Mouse (Mus musculus): ENCODE measurements at regions not wholly inside any gene's neighbourhood (a gene's known extent, or its start where the extent isn't known, plus 50 kb on each side); places are given as distances from the start of the nearest gene placed in this dataset.

- Histone ChIP-seq H3K36me3 (ENCODE audit: insufficient read depth, low read length) (no peaks in the 10 kb centered on the region), H3K9me3 (ENCODE audit: low read length) (no peaks in the 10 kb centered on the region), H3K4me1 (replicated peaks; ENCODE audit: low read depth, low read length) (peaks cover 7% of the 10 kb centered on the region; the same call in 1 of the 2 replicates), H3K27me3 (ENCODE audit: insufficient read depth, low read length) (no peaks in the 10 kb centered on the region), H3K4me3 (replicated peaks; ENCODE audit: low read length) (no peak overlapping the region)
- TF ChIP-seq NANOG (IDR thresholded peaks at IDR 0.05; ENCODE audit: borderline replicate concordance, low read length): no peak
Measured at GRCm38 (mm10) chr1:169233368-169233767, 297.9 kb downstream of the Nuf2 start.

- Histone ChIP-seq H3K27me3 (ENCODE audit: insufficient read depth, low read length) (no peaks in the 10 kb centered on the region), H3K4me3 (replicated peaks; ENCODE audit: low read length) (no peak overlapping the region), H3K36me3 (ENCODE audit: insufficient read depth, low read length) (no peaks in the 10 kb centered on the region), H3K4me1 (replicated peaks; ENCODE audit: low read depth, low read length) (peaks cover 1% of the 10 kb centered on the region; the same call in 1 of the 2 replicates), H3K9me3 (ENCODE audit: low read length) (no peaks in the 10 kb centered on the region)
- TF ChIP-seq CTCF (conservative IDR thresholded peaks at IDR 0.05; ENCODE audit: low read length) (no peak), POU5F1 (IDR thresholded peaks at IDR 0.05; ENCODE audit: borderline replicate concordance, low read length) (no peak), NANOG (IDR thresholded peaks at IDR 0.05; ENCODE audit: borderline replicate concordance, low read length) (no peak)
Measured at GRCm38 (mm10) chr1:169230097-169230496, 301.2 kb downstream of the Nuf2 start.

- no peaks in the 10 kb centered on the region for H3K27me3 ChIP-seq (ENCODE audit: insufficient read depth, low read length)
- H3K4me3 ChIP-seq (replicated peaks; ENCODE audit: low read length): no peak overlapping the region
- no peaks in the 10 kb centered on the region for H3K9me3 ChIP-seq (ENCODE audit: low read length)
- TF ChIP-seq NANOG (IDR thresholded peaks at IDR 0.05; ENCODE audit: borderline replicate concordance, low read length): no peak
- TF ChIP-seq CTCF (conservative IDR thresholded peaks at IDR 0.05; ENCODE audit: low read length): no peak
- no peak for TF ChIP-seq POU5F1 (IDR thresholded peaks at IDR 0.05; ENCODE audit: borderline replicate concordance, low read length)
- no peaks in the 10 kb centered on the region for H3K4me1 ChIP-seq (replicated peaks; ENCODE audit: low read depth, low read length)
- H3K36me3 ChIP-seq (ENCODE audit: insufficient read depth, low read length): no peaks in the 10 kb centered on the region
Measured at GRCm38 (mm10) chr1:169224431-169224830, 306.8 kb downstream of the Nuf2 start.

- no peaks in the 10 kb centered on the region for H3K9me3 ChIP-seq (ENCODE audit: low read length)
- no peaks in the 10 kb centered on the region for H3K36me3 ChIP-seq (ENCODE audit: insufficient read depth, low read length)
- TF ChIP-seq CTCF (conservative IDR thresholded peaks at IDR 0.05; ENCODE audit: low read length): no peak
- TF ChIP-seq POU5F1 (IDR thresholded peaks at IDR 0.05; ENCODE audit: borderline replicate concordance, low read length): no peak
- no peak for TF ChIP-seq NANOG (IDR thresholded peaks at IDR 0.05; ENCODE audit: borderline replicate concordance, low read length)
- H3K4me3 ChIP-seq (replicated peaks; ENCODE audit: low read length): no peak overlapping the region
- no peaks in the 10 kb centered on the region for H3K4me1 ChIP-seq (replicated peaks; ENCODE audit: low read depth, low read length)
- H3K27me3 ChIP-seq (ENCODE audit: insufficient read depth, low read length): no peaks in the 10 kb centered on the region
Measured at GRCm38 (mm10) chr1:169187658-169188057, 343.6 kb downstream of the Nuf2 start.

- Histone ChIP-seq H3K27me3 (ENCODE audit: insufficient read depth, low read length) (no peaks in the 10 kb centered on the region), H3K4me1 (replicated peaks; ENCODE audit: low read depth, low read length) (no peaks in the 10 kb centered on the region), H3K4me3 (replicated peaks; ENCODE audit: low read length) (no peak overlapping the region), H3K9me3 (ENCODE audit: low read length) (no peaks in the 10 kb centered on the region), H3K36me3 (ENCODE audit: insufficient read depth, low read length) (no peaks in the 10 kb centered on the region)
- TF ChIP-seq CTCF (conservative IDR thresholded peaks at IDR 0.05; ENCODE audit: low read length) (no peak), NANOG (IDR thresholded peaks at IDR 0.05; ENCODE audit: borderline replicate concordance, low read length) (no peak)
Measured at GRCm38 (mm10) chr1:169170405-169170804, 360.9 kb downstream of the Nuf2 start.

DNA sequence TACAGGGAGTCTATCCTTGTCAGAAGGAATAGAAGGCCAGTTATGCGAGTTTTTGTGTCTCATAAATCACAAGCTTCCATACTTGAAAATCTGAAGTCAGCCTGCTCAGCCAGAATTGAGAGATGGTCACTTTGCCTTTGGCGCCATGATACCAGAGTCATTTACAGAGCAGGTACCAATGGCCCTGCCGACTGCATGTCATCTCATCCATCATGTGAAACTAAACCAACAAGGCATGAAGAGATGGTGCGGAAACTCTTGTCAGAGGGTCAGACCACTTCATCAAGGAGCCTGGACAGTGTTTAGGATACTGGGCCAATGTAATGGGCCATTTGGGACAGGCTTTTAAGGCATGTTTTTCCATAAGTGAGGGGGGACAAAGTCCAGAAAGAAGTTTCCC, 363.2 kb downstream of the Nuf2 start:
- no peak for TF ChIP-seq CTCF (conservative IDR thresholded peaks at IDR 0.05; ENCODE audit: low read length)
- no peak for TF ChIP-seq NANOG (IDR thresholded peaks at IDR 0.05; ENCODE audit: borderline replicate concordance, low read length)
- no peak for TF ChIP-seq POU5F1 (IDR thresholded peaks at IDR 0.05; ENCODE audit: borderline replicate concordance, low read length)

DNA sequence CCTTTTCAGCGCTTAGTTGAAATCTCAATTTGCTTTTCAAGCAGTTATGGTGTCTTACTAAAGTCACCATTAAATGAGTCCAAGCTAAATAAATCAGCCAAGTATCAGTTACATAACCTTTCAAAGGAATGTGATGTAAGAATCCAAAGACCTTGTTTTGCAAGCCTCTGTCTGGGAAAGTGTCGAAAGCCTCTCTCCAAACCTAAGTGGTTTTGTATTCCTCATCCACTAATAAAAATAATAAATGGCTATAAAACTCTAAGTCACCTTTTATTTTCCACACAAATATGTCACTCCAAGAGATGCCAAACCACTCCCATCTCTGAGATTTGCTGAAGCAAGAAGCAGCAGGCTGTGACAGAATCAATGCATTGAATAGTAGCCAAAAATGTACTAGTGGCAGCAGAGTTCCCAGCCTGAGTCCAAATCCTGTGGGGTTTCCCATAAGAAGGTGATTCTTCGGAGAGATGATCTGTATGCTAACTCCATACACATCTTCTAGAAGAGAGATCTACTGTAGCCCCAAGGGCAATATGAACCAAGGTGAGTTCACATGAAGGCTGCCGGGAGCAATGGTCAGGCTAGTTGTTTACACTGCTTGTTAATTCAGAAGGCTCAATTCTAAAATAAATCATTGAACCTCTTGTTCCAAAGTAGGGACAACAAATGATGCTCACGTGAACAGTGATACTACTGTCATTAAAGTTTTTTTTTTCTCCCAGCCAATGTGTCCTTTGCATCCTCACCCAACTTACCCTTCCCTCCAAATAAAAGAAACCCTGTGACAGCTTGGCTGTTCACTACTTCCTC, 365.0 kb downstream of the Nuf2 start:
- no peaks in the 10 kb centered on the region for H3K36me3 ChIP-seq (ENCODE audit: insufficient read depth, low read length)
- H3K4me1 ChIP-seq (replicated peaks; ENCODE audit: low read depth, low read length): no peaks in the 10 kb centered on the region
- H3K9me3 ChIP-seq (ENCODE audit: low read length): no peaks in the 10 kb centered on the region
- TF ChIP-seq NANOG (IDR thresholded peaks at IDR 0.05; ENCODE audit: borderline replicate concordance, low read length) (no peak), POU5F1 (IDR thresholded peaks at IDR 0.05; ENCODE audit: borderline replicate concordance, low read length) (no peak), CTCF (conservative IDR thresholded peaks at IDR 0.05; ENCODE audit: low read length) (no peak)
- H3K27me3 ChIP-seq (ENCODE audit: insufficient read depth, low read length): no peaks in the 10 kb centered on the region
- no peak overlapping the region for H3K4me3 ChIP-seq (replicated peaks; ENCODE audit: low read length)

More for the DNA sequence above, 363.2 kb downstream of the Nuf2 start:
- no peak overlapping the region for H3K4me3 ChIP-seq (replicated peaks; ENCODE audit: low read length)
- H3K36me3 ChIP-seq (ENCODE audit: insufficient read depth, low read length): no peaks in the 10 kb centered on the region
- no peaks in the 10 kb centered on the region for H3K27me3 ChIP-seq (ENCODE audit: insufficient read depth, low read length)
- no peaks in the 10 kb centered on the region for H3K9me3 ChIP-seq (ENCODE audit: low read length)
- no peaks in the 10 kb centered on the region for H3K4me1 ChIP-seq (replicated peaks; ENCODE audit: low read depth, low read length)

- Histone ChIP-seq H3K27me3 (ENCODE audit: insufficient read depth, low read length) (no peaks in the 10 kb centered on the region), H3K9me3 (ENCODE audit: low read length) (no peaks in the 10 kb centered on the region), H3K4me1 (replicated peaks; ENCODE audit: low read depth, low read length) (no peaks in the 10 kb centered on the region), H3K4me3 (replicated peaks; ENCODE audit: low read length) (no peak overlapping the region), H3K36me3 (ENCODE audit: insufficient read depth, low read length) (no peaks in the 10 kb centered on the region)
- TF ChIP-seq POU5F1 (IDR thresholded peaks at IDR 0.05; ENCODE audit: borderline replicate concordance, low read length) (no peak), NANOG (IDR thresholded peaks at IDR 0.05; ENCODE audit: borderline replicate concordance, low read length) (no peak), CTCF (conservative IDR thresholded peaks at IDR 0.05; ENCODE audit: low read length) (no peak)
Measured at GRCm38 (mm10) chr1:169160858-169161257, 370.4 kb downstream of the Nuf2 start.

- no peaks in the 10 kb centered on the region for H3K36me3 ChIP-seq (ENCODE audit: insufficient read depth, low read length)
- no peaks in the 10 kb centered on the region for H3K9me3 ChIP-seq (ENCODE audit: low read length)
- TF ChIP-seq POU5F1 (IDR thresholded peaks at IDR 0.05; ENCODE audit: borderline replicate concordance, low read length): no peak
- TF ChIP-seq CTCF (conservative IDR thresholded peaks at IDR 0.05; ENCODE audit: low read length): no peak
- TF ChIP-seq NANOG (IDR thresholded peaks at IDR 0.05; ENCODE audit: borderline replicate concordance, low read length): no peak
Measured at GRCm38 (mm10) chr1:169160220-169160619, 371.0 kb downstream of the Nuf2 start.

More at GRCm38 (mm10) chr1:169160220-169160619, 371.0 kb downstream of the Nuf2 start:
- no peaks in the 10 kb centered on the region for H3K27me3 ChIP-seq (ENCODE audit: insufficient read depth, low read length)
- no peaks in the 10 kb centered on the region for H3K4me1 ChIP-seq (replicated peaks; ENCODE audit: low read depth, low read length)
- no peak overlapping the region for H3K4me3 ChIP-seq (replicated peaks; ENCODE audit: low read length)

Data from E14TG2a.4 (cell line).